Mouse (Mus musculus) 416B (cell line): ENCODE measurements around the gene Hcn1.

Experiments
- DNase-seq: peaks from one replicate; pipeline ENCODE4 v3.0.0; 2011; ENCODE audit warnings: low read depth

Hcn1 gene

GRCm38 (mm10) chr13:117705997-117706396 lies 103.9 kb downstream of the Hcn1 start:
- no peak for DNase-seq

- no peak for DNase-seq
Observed at GRCm38 (mm10) chr13:117706496-117706895, 104.4 kb downstream of the Hcn1 start.

DNA sequence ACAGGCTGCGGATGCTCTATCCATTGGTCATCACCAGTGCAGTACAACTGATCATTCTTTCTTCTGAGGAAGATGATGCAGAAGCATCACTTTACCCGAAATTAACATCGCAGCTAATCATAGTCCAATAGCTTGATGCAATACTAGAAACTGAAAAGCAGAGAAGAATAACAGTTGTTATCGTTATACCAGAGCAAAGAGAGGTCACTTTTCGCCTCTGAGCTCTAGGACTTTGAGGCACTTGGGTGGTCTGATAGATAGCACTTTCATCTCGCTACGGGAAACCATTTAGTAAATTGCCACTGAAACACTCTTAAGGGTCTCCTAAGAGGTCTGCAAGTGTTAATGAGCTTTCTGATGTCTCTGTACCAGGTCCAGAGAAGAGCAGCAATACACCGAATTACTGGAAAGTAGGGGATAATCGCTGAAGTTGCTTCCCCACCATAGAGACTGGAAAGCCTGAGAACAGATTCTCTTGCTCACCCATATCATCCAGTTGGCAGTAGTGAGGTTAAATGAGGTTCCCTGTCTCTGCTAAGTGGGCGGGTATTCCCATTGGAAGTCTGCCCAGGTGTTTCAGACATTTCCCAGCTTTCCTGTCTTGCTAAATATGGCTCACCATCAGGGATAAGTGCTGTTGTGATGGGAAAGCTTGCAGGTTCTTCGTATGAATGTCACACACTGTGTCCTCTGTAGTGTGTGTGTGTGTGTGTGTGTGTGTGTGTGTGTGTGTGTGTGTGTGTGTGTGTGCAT lies 105.0 kb downstream of the Hcn1 start:
- DNase-seq: no peak

GRCm38 (mm10) chr13:117710811-117711210 lies 108.7 kb downstream of the Hcn1 start:
- DNase-seq: no peak

- no peak for DNase-seq
Observed at GRCm38 (mm10) chr13:117722090-117722489, 120.0 kb downstream of the Hcn1 start.

DNA sequence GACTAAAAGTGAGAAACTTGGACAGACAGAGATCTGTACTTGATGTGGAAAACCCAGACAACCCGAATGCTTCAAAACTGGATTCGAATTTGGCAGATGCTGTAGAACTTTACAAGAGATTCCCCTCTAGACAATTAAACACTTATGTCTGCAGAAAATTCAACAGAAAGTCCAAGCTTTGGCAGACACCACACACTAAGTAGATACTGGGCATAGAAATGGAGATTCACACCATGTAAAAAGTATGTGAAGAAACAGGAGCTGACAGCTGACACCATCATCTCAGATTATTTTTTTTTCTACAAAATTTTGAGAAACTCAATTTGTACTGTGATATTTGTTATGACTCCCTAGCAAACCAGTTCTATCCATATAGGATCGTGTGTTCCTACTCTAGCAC lies 122.0 kb downstream of the Hcn1 start:
- no peak for DNase-seq

- peak; percentile 20 for DNase-seq
Observed at GRCm38 (mm10) chr13:117728393-117728792, 126.3 kb downstream of the Hcn1 start.

- no peak for DNase-seq
Observed at GRCm38 (mm10) chr13:117732738-117733137, 130.6 kb downstream of the Hcn1 start.

- no peak for DNase-seq
Observed at GRCm38 (mm10) chr13:117744451-117744850, 142.3 kb downstream of the Hcn1 start.

GRCm38 (mm10) chr13:117745173-117745572 lies 143.1 kb downstream of the Hcn1 start:
- DNase-seq: no peak

GRCm38 (mm10) chr13:117765487-117765886 lies 163.4 kb downstream of the Hcn1 start:
- no peak for DNase-seq

- no peak for DNase-seq
Observed at GRCm38 (mm10) chr13:117785376-117785775, 183.3 kb downstream of the Hcn1 start.

DNA sequence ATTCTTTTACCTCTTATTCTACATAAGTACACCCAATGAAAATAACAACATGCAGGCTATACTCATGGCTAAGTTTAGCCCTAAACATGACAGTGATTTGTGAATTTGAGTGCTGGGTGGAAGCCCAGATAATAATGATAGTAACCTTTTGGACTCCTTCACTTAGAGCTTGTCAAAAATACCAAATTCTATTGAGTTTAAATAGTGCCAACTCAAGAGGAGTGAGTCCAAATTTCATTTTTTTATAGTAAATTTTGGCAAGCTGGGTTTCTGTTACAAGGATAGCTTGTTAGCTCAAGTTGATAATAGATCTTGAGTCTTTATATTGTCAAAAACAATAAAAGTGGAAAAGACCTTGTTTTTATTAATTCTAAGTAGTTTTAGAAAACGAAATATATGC lies 190.7 kb downstream of the Hcn1 start:
- no peak for DNase-seq

GRCm38 (mm10) chr13:117801061-117801460 lies 198.9 kb downstream of the Hcn1 start:
- DNase-seq: peak; percentile 16

DNA sequence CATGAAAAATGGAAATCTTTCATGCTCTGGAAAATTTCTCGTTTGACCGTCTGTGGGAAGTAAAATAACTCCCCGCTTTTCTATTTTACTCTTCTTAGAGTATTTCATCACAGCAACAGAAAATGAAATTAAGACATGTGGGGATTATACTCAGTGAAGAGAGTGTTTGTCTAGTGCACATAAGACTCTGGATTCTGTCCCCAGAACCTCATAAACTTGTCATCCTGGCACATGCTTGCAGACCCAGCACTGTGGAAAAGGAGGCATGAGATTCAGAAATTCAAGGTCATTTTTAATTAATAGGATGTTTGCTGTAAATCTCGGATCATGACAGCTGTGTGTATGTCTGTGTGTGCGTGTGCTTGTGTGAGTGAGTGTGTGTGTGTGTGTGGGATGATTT lies 225.5 kb downstream of the Hcn1 start:
- no peak for DNase-seq

- DNase-seq: no peak
Observed at GRCm38 (mm10) chr13:117836658-117837057, 234.5 kb downstream of the Hcn1 start.

- DNase-seq: no peak
Observed at GRCm38 (mm10) chr13:117838264-117838663, 236.1 kb downstream of the Hcn1 start.

GRCm38 (mm10) chr13:117842366-117842765 lies 240.2 kb downstream of the Hcn1 start:
- DNase-seq: no peak

GRCm38 (mm10) chr13:117847290-117847689 lies 245.2 kb downstream of the Hcn1 start:
- DNase-seq: peak; percentile 14

GRCm38 (mm10) chr13:117848757-117849156 lies 246.6 kb downstream of the Hcn1 start:
- peak; percentile 48 for DNase-seq

DNA sequence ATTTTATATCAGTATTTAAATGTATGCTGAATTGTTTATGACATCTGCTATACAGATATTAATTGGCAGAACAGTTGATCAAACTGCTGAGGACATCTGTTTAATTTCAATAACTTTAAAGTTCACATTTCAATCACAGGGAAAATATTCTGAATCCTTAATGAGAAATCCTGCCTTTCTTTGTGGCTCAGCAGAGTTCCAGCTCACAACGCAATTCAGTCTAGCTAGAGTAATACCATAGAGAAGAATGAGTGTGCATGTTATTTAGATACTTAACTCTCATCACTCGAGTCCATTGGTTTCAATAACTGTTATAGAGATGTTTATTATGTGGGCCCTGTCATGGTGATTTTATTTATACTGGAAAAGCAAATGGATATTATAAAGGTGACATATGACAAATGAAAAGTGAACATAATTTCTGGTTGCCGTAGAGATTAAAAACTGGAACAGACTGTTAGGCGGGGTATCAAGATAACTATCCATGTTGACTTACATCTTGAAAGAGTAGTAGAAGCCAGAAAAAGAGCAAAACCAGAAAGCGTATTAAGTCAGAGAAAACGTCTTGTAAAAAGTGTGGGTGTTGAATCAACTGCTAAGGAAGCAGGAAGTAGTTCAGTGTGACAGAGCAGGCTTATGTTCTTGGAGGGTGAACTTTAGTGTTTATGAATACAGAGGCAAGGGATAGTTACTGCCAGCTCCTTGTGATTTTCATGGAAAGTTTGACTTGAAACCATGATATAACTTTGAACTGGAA lies 250.0 kb downstream of the Hcn1 start:
- DNase-seq: peak; percentile 48

DNA sequence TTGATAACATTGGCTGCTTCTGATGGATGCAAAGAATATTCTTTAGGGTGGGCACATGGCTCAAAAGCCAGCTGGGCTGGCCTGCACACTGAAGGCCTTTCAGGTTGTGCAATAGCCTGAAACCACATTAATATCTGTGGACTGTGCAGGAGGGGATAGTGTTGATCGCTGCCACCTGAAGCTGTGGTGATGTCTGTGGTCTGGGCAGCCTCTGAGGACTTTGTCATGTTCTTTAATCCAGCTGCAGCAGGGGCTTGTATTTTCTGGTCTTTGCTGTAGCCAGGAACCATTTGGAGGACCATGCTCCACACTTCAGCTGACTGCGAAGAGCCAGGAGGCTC lies 250.6 kb downstream of the Hcn1 start:
- peak; percentile 64 for DNase-seq

DNA sequence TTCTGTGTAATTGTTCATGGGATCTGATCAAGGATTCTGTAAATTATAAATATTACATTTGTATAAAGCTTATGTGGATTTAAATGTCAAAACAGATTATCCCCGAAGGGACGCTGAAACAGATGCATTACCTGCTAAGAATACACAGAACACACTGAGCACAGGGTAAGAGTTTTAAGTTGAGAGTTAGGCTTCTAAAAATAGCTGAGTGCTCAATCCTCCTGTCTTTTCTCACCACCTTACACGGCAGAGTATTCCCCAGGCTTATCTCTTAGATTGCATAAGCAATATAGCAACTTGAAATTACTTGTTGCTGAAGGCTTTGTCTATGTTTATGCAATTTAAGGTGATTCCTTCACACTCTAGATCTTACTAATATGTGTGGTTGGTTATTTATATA lies 256.3 kb downstream of the Hcn1 start:
- DNase-seq: no peak

GRCm38 (mm10) chr13:117877787-117878186 lies 275.7 kb downstream of the Hcn1 start:
- peak; percentile 21 for DNase-seq
